Mouse (Mus musculus): ENCODE data around the gene Crtac1. TPM values are rescaled to one million over a fixed set of nuclear protein-coding genes. Genes with fewer than 3 reads are reported as not detected.

The Crtac1 gene
- total RNA-seq, 1 experiment = 2.0 TPM

GRCm38 (mm10) chr19:42322357-42323090, 109.1 kb downstream of the Crtac1 start:
- no peak overlapping the region for H3K4me3 ChIP-seq (ENCODE audit: insufficient read depth in 1 of 2, low read depth in 1 of 2, low read length in 2 of 2, poor library complexity in 1 of 2, severe bottlenecking in 1 of 2)
- DNase-seq (ENCODE audit: low read depth, low spot score) = peak; percentile 62
- peak overlapping the region; percentile 77 for H3K27ac ChIP-seq (ENCODE audit: insufficient read depth, low read depth, low read length, poor library complexity, severe bottlenecking)
- no peaks in the 10 kb centered on the region for H3K36me3 ChIP-seq (ENCODE audit: control insufficient read depth, insufficient read depth, low read length, poor library complexity, severe bottlenecking)
- no peak for TF ChIP-seq MAFK (IDR thresholded peaks at IDR 0.05; ENCODE audit: insufficient read depth, low read depth, low read length)
- TF ChIP-seq CHD2 (IDR thresholded peaks at IDR 0.05; ENCODE audit: low read depth, low read length) = no peak
- peak; percentile 85 for TF ChIP-seq ZNF384 (IDR thresholded peaks at IDR 0.05; ENCODE audit: low read depth, low read length)
- no peak for TF ChIP-seq HCFC1 (IDR thresholded peaks at IDR 0.05; ENCODE audit: borderline replicate concordance, insufficient read depth, low read length)
- TF ChIP-seq ZC3H11A (IDR thresholded peaks at IDR 0.05; ENCODE audit: borderline replicate concordance, low read depth, low read length) = no peak
- in situ Hi-C loops (cut with MboI; ENCODE audit: low sequenced_read_pairs in 2 of 2, unreplicated experiment in 2 of 2) = no loop called here
- no peak overlapping the region for H3K9ac ChIP-seq (ENCODE audit: insufficient read depth, low read depth, low read length, poor library complexity, severe bottlenecking)
- no peaks in the 10 kb centered on the region for H3K9me3 ChIP-seq (ENCODE audit: control insufficient read depth, insufficient read depth, low read depth, low read length)
- peaks cover 4 to 27% of the 10 kb centered on the region in 2 experiments; a peak in 2 of 4 replicates for H3K4me1 ChIP-seq (ENCODE audit: control insufficient read depth in 2 of 2, insufficient read depth in 2 of 2, low read length in 2 of 2, poor library complexity in 1 of 2)

GRCm38 (mm10) chr19:42321936-42322335, 109.6 kb downstream of the Crtac1 start:
- H3K4me3 ChIP-seq (ENCODE audit: insufficient read depth in 1 of 2, low read depth in 1 of 2, low read length in 2 of 2, poor library complexity in 1 of 2, severe bottlenecking in 1 of 2) = no peak overlapping the region
- H3K9ac ChIP-seq (ENCODE audit: insufficient read depth, low read depth, low read length, poor library complexity, severe bottlenecking) = no peak overlapping the region
- no peak for DNase-seq (ENCODE audit: low read depth, low spot score)
- H3K9me3 ChIP-seq (ENCODE audit: control insufficient read depth, insufficient read depth, low read depth, low read length) = no peaks in the 10 kb centered on the region
- no peak for TF ChIP-seq HCFC1 (IDR thresholded peaks at IDR 0.05; ENCODE audit: borderline replicate concordance, insufficient read depth, low read length)
- TF ChIP-seq CHD2 (IDR thresholded peaks at IDR 0.05; ENCODE audit: low read depth, low read length) = no peak
- TF ChIP-seq MAFK (IDR thresholded peaks at IDR 0.05; ENCODE audit: insufficient read depth, low read depth, low read length) = no peak
- no peak for TF ChIP-seq ZC3H11A (IDR thresholded peaks at IDR 0.05; ENCODE audit: borderline replicate concordance, low read depth, low read length)
- TF ChIP-seq ZNF384 (IDR thresholded peaks at IDR 0.05; ENCODE audit: low read depth, low read length) = no peak
- no peaks in the 10 kb centered on the region for H3K36me3 ChIP-seq (ENCODE audit: control insufficient read depth, insufficient read depth, low read length, poor library complexity, severe bottlenecking)
- peak overlapping the region; percentile 69 for H3K27ac ChIP-seq (ENCODE audit: insufficient read depth, low read depth, low read length, poor library complexity, severe bottlenecking)
- peaks cover 4 to 28% of the 10 kb centered on the region in 2 experiments; a peak in 2 of 4 replicates for H3K4me1 ChIP-seq (ENCODE audit: control insufficient read depth in 2 of 2, insufficient read depth in 2 of 2, low read length in 2 of 2, poor library complexity in 1 of 2)
- in situ Hi-C loops (cut with MboI; ENCODE audit: low sequenced_read_pairs in 2 of 2, unreplicated experiment in 2 of 2) = no loop called here

GRCm38 (mm10) chr19:42317648-42318425, 113.7 kb downstream of the Crtac1 start:
- no peak for DNase-seq (ENCODE audit: low read depth, low spot score)
- H3K27ac ChIP-seq (ENCODE audit: insufficient read depth, low read depth, low read length, poor library complexity, severe bottlenecking) = no peak overlapping the region
- in situ Hi-C loops (cut with MboI; ENCODE audit: low sequenced_read_pairs in 2 of 2, unreplicated experiment in 2 of 2) = loop anchor here in 1 of 2 experiments (5.0 kb wide), 1 partner anchor 109 kb away; no protein-coding TSS in a partner anchor
- peaks cover 0 to 25% of the 10 kb centered on the region in 2 experiments; a peak in 2 of 4 replicates for H3K4me1 ChIP-seq (ENCODE audit: control insufficient read depth in 2 of 2, insufficient read depth in 2 of 2, low read length in 2 of 2, poor library complexity in 1 of 2)
- H3K36me3 ChIP-seq (ENCODE audit: control insufficient read depth, insufficient read depth, low read length, poor library complexity, severe bottlenecking) = no peaks in the 10 kb centered on the region
- H3K9me3 ChIP-seq (ENCODE audit: control insufficient read depth, insufficient read depth, low read depth, low read length) = no peaks in the 10 kb centered on the region
- H3K9ac ChIP-seq (ENCODE audit: insufficient read depth, low read depth, low read length, poor library complexity, severe bottlenecking) = peak overlapping the region; percentile 16; the same call in 1 of the 2 replicates
- no peak for TF ChIP-seq ZNF384 (IDR thresholded peaks at IDR 0.05; ENCODE audit: low read depth, low read length)
- TF ChIP-seq MAFK (IDR thresholded peaks at IDR 0.05; ENCODE audit: insufficient read depth, low read depth, low read length) = no peak
- no peak for TF ChIP-seq CHD2 (IDR thresholded peaks at IDR 0.05; ENCODE audit: low read depth, low read length)
- TF ChIP-seq ZC3H11A (IDR thresholded peaks at IDR 0.05; ENCODE audit: borderline replicate concordance, low read depth, low read length) = no peak
- TF ChIP-seq HCFC1 (IDR thresholded peaks at IDR 0.05; ENCODE audit: borderline replicate concordance, insufficient read depth, low read length) = no peak
- H3K4me3 ChIP-seq (ENCODE audit: insufficient read depth in 1 of 2, low read depth in 1 of 2, low read length in 2 of 2, poor library complexity in 1 of 2, severe bottlenecking in 1 of 2) = peak overlapping the region; percentile 3 to 18; a peak in 1 of 4 replicates

DNA sequence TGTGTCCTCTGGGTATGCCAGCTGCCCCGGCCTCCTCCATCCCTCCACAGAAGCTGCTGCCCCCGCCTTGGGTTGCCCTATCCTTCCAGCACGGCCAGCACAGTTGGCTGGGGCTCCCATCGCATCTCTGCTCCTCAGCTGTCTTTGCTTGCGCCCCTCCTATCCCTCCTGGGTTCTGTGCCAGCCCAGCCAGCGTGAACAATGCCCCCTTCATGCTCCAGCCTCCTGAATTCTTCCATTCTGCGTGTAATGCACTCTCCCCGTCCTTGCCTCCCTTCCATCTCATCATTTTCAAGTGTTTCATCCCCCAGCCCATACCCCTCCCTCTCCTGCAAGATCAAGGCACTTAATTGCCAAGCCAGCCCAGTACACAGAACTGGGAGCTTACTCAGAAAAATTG, 114.6 kb downstream of the Crtac1 start:
- DNase-seq (ENCODE audit: low read depth, low spot score) = no peak
- in situ Hi-C loops (cut with MboI; ENCODE audit: low sequenced_read_pairs in 2 of 2, unreplicated experiment in 2 of 2) = loop anchor here in 1 of 2 experiments (5.0 kb wide), 1 partner anchor 110 kb away; no protein-coding TSS in a partner anchor
- TF ChIP-seq ZC3H11A (IDR thresholded peaks at IDR 0.05; ENCODE audit: borderline replicate concordance, low read depth, low read length) (no peak), ZNF384 (IDR thresholded peaks at IDR 0.05; ENCODE audit: low read depth, low read length) (no peak), MAFK (IDR thresholded peaks at IDR 0.05; ENCODE audit: insufficient read depth, low read depth, low read length) (no peak), CHD2 (IDR thresholded peaks at IDR 0.05; ENCODE audit: low read depth, low read length) (no peak), HCFC1 (IDR thresholded peaks at IDR 0.05; ENCODE audit: borderline replicate concordance, insufficient read depth, low read length) (no peak)
- peaks cover 0 to 20% of the 10 kb centered on the region in 2 experiments; a peak in 2 of 4 replicates for H3K4me1 ChIP-seq (ENCODE audit: control insufficient read depth in 2 of 2, insufficient read depth in 2 of 2, low read length in 2 of 2, poor library complexity in 1 of 2)
- no peak overlapping the region for H3K9ac ChIP-seq (ENCODE audit: insufficient read depth, low read depth, low read length, poor library complexity, severe bottlenecking)
- no peaks in the 10 kb centered on the region for H3K36me3 ChIP-seq (ENCODE audit: control insufficient read depth, insufficient read depth, low read length, poor library complexity, severe bottlenecking)
- H3K27ac ChIP-seq (ENCODE audit: insufficient read depth, low read depth, low read length, poor library complexity, severe bottlenecking) = no peak overlapping the region
- no peak overlapping the region for H3K4me3 ChIP-seq (ENCODE audit: insufficient read depth in 1 of 2, low read depth in 1 of 2, low read length in 2 of 2, poor library complexity in 1 of 2, severe bottlenecking in 1 of 2)
- no peaks in the 10 kb centered on the region for H3K9me3 ChIP-seq (ENCODE audit: control insufficient read depth, insufficient read depth, low read depth, low read length)

Data from ES-E14 (cell line).